ENCODE assay signal across 8 mouse cellular contexts in the genomic region with DNA sequence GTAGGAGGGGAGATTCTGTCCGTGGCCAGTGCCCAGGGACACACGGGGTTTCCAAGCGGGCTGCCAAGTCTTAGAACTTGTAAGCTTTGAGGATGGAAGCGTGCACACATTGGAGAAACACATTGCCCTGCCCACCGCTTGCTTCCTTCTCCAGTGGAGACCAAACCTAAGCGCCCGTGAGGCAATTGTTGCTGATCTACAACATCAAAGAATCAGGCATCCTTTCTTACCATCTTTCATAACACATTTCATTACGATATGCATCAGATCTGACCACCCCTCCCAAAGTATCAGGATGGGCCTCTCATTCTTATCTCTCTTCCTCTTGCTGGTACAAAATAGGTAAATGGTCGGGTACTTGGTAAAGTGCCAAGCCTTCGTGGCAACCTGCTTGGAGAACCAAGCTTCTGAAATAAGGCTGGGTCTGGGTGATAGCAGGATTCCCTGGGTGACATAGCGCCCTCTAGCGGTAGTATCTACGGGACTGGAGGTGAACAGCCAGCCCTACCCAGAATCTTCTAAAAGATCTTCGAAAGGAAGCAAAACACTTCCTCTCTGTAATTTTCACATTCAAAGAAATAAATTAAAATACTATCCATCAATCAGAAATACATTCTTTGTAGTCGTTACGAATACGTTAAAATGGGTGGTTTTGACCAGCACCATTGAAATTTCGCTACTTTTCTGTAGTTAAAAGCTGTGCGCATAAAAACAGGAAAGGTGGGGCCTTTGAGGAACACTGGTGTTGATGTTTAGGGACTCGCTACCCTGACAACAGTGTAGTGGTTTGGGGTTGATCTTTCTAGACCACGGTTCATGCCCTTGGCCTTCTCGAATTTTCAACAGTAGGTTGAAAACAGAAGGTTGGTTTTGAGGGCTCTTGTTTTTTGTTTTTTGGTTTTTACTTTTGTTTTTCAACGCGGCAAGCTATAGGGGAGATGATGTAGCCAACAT. TPM values are rescaled to one million over a fixed set of nuclear protein-coding genes. Genes with fewer than 3 reads are reported as not detected.
A peak's percentile ranks its signal among the peaks of the same experiment; 100 is the strongest.
DNase-seq lines count a peak whose midpoint lies in the region; ATAC-seq and TF ChIP-seq lines count a peak whose summit lies in the region.

No protein-coding gene starts in this region.

- ATAC-seq in heart, postnatal 0 days (ENCODE audit: insufficient read depth, low read depth), result no peak

- H3K27me3 ChIP-seq in heart, postnatal 0 days (ENCODE audit: control insufficient read depth, insufficient read depth, low read length), result no peaks in the 10 kb centered on the region
- no peaks in the 10 kb centered on the region for H3K27me3 ChIP-seq in testis, adult 2 months (ENCODE audit: control insufficient read depth, insufficient read depth, low read length)

- no peaks in the 10 kb centered on the region for H3K4me1 ChIP-seq in heart, postnatal 0 days (ENCODE audit: control insufficient read depth, insufficient read depth)
- H3K4me1 ChIP-seq in testis, adult 2 months (ENCODE audit: control insufficient read depth, insufficient read depth, low read length), result peaks cover 6% of the 10 kb centered on the region

- WGBS in heart, postnatal 0 days, result 66% methylated on average over 24 of the region's 24 CpGs

- TF ChIP-seq CTCF in heart, postnatal 0 days (IDR thresholded peaks at IDR 0.05; ENCODE audit: low read depth), result peak; percentile 63
- TF ChIP-seq CTCF in testis, adult 2 months (IDR thresholded peaks at IDR 0.05; ENCODE audit: control insufficient read depth, insufficient read depth, insufficient replicate concordance, low read depth, low read length), result peak; percentile 82; the same call in 1 of the 2 replicates

- H3K27ac ChIP-seq in heart, postnatal 0 days (ENCODE audit: low read depth), result no peak overlapping the region
- no peak overlapping the region; the same call in 1 of the 2 replicates for H3K27ac ChIP-seq in testis, adult 2 months (ENCODE audit: control insufficient read depth, insufficient read depth, low read depth, low read length)

- TF ChIP-seq POLR2A in testis, adult 2 months (IDR thresholded peaks at IDR 0.05; ENCODE audit: control insufficient read depth, low read depth, low read length), result no peak

- peak; percentile 95 for DNase-seq in heart, adult 11 months
- DNase-seq in heart, postnatal 25 days (ENCODE audit: low spot score), result no peak
- DNase-seq in T-cell, adult 2 months (ENCODE audit: low spot score), result peak; percentile 95
- DNase-seq in cerebellum, postnatal 25 days, result peak; percentile 73 to 85
- no peak for DNase-seq in heart, postnatal 0 days (ENCODE audit: low spot score)
- peak; percentile 70 to 78 for DNase-seq in left cerebral cortex, postnatal 14 days (ENCODE audit: low spot score in 2 of 2)
- peak; percentile 71 to 79 for DNase-seq in monocyte, adult 2 months (ENCODE audit: low read depth in 1 of 2, low spot score in 2 of 2)

- TF ChIP-seq EP300 in heart, postnatal 0 days (IDR thresholded peaks at IDR 0.05; ENCODE audit: low read depth), result no peak

- H3K36me3 ChIP-seq in heart, postnatal 0 days (replicated peaks; ENCODE audit: control insufficient read depth, insufficient read depth, low read length), result no peaks in the 10 kb centered on the region
- no peaks in the 10 kb centered on the region for H3K36me3 ChIP-seq in testis, adult 2 months (ENCODE audit: control insufficient read depth, insufficient read depth, low read length)

- no peak overlapping the region for H3K9ac ChIP-seq in heart, postnatal 0 days (replicated peaks; ENCODE audit: low read depth, low read length)

- no peak overlapping the region for H3K4me2 ChIP-seq in heart, postnatal 0 days (ENCODE audit: low read depth, low read length)

- H3K4me3 ChIP-seq in heart, postnatal 0 days (ENCODE audit: low read depth, low read length), result no peak overlapping the region
- no peak overlapping the region; the same call in 1 of the 2 replicates for H3K4me3 ChIP-seq in testis, adult 2 months (ENCODE audit: control insufficient read depth, low read depth, low read length)

- H3K9me3 ChIP-seq in heart, postnatal 0 days (replicated peaks; ENCODE audit: control insufficient read depth, low read length), result no peaks in the 10 kb centered on the region

- intact Hi-C loops in heart, postnatal 25 days (cut with DNase I), result loop anchor here (5.0 kb wide), 1 partner anchor 61 kb away; no protein-coding TSS in a partner anchor
- intact Hi-C loops in left cerebral cortex, postnatal 14 days (cut with DNase I), result loop anchor here (5.0 kb wide), 1 partner anchor 61 kb away; no protein-coding TSS in a partner anchor

RNA-seq across cellular contexts. Expression of gene Tagap, which starts 2.1 kb away (rescaled TPM):
- 1 to 10 TPM; 1.8 to 2.6 TPM for total RNA-seq in heart, postnatal 25 days (2021)
- total RNA-seq in heart, postnatal 0 days (2014; rRNA removed; ENCODE audit: low replicate concordance), result 1.4 and 3.3 TPM in 2 replicates
- 0.15 and 0.26 TPM in 2 replicates for polyA plus RNA-seq in heart, postnatal 0 days (2015; fragmentation: Nextera tagmentation; extraction: Ambion mirVana)
- total RNA-seq in left cerebral cortex, postnatal 14 days (2021), result 1 to 10 TPM; 4.9 TPM
- 0.40 and 1.8 TPM in 2 replicates for polyA plus RNA-seq in testis, adult 2 months (2012; rRNA removed)

RNA-seq across cellular contexts. Expression of gene Rsph3a, which starts 17.6 kb away (rescaled TPM):
- 10 to 100 TPM; 27.5 to 39.6 TPM for total RNA-seq in heart, postnatal 25 days (2021)
- total RNA-seq in heart, postnatal 0 days (2014; rRNA removed; ENCODE audit: low replicate concordance), result 42.6 and 57.2 TPM in 2 replicates
- 76.5 and 82.9 TPM in 2 replicates for polyA plus RNA-seq in heart, postnatal 0 days (2015; fragmentation: Nextera tagmentation; extraction: Ambion mirVana)
- total RNA-seq in left cerebral cortex, postnatal 14 days (2021), result 10 to 100 TPM; 33.6 to 39.1 TPM
- polyA plus RNA-seq in testis, adult 2 months (2012; rRNA removed), result 702 and 927 TPM in 2 replicates

Comparison
In these comparisons a context has a peak if more than half of its experiments do, and no peak if none do; other contexts are left out.
1. DNase-seq: peak in heart, adult 11 months (single experiment), T-cell, adult 2 months (single experiment), cerebellum, postnatal 25 days (2 of 2), left cerebral cortex, postnatal 14 days (2 of 2) and monocyte, adult 2 months (2 of 2); none in heart, postnatal 25 days (single experiment) and heart, postnatal 0 days (single experiment).